Mouse (Mus musculus): ENCODE data around the gene Lpar6. TPM values are rescaled to one million over a fixed set of nuclear protein-coding genes. Genes with fewer than 3 reads are reported as not detected.

Gene Lpar6
- total RNA-seq, 2 experiments from 2014 or later, result 1.5 to 1.6 TPM

DNA sequence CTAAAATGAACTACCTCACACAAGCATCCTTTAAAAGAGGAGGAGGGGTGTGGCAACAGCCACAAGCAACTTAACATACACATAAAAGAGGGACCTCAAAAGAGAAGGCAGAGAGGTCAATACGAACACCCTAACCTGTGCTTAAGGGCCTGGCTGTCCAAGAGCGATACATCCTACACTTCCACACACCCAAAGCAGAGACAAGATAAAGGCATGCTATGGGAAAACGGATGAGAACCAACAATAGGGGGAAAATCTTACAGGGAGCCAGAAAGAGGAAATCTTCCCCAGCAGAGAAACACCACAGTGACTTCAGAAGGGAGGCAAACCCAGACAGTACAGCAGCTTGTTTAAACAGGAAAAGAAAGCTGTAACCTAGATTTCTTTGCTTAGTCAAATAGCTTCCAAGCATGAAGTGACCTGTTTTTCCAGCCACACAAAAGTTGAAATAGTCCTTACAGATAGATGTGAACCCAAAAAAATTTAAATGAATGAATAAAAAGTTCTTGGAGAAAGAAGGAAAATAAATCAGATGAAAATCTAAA, 17.8 kb downstream of the Lpar6 start:
- no peak for DNase-seq

DNA sequence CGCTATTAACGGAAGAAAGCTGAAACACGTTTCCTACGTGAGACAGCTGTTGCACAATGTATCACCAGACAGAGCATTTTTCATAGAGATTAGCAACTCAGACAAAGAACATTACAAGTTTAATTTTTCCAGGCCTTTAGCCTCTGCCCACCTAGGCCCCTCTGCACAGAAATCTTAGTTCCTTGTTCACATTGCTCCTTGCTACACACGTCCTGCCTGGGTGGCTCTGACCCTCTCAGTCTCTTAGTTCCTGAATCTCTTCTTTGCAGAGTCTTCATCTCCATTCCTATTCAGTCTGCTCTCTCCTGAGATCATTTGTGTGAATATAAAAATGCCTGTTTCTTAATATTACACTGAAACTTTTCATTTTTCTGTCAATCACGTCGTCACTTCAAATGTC, 19.7 kb downstream of the Lpar6 start:
- no peak for DNase-seq

DNA sequence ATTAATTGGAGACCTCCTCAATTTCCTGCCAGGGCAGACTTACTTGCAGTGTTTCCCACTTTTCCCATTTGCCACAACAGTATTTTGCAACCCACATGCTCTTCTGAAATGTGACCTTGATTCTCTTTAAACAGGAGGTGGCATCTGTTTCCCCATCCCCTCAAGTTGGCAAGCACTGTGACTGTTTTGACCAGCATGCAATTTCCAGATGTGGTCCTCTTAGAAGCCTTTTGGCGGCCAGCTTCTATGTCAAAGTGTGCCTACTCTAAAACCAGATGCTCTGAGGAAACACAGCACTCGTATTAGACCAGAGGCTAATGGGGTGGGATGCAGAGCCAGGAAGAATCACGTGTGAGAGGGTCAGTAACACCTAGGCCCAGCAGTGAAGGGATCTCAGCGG, 20.5 kb downstream of the Lpar6 start:
- DNase-seq, result no peak

DNA sequence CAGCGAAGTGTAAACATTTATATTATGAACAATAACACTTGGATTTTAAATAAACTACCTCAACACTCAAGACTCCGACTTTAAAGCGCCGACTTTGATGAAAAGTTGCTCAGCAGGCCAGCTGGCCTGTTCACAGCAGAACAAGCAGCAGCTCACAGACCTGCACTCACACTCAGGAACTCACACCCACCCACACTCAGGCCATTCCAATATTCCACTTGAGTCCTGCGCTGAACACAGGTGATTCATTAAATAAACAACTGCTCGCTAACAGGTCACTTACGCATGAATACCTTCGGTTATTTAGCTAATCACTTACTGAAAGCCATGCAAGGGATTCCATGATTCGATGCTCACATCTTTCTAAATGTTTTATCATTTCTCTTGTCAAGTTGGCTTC, 24.5 kb downstream of the Lpar6 start:
- DNase-seq, result no peak

DNA sequence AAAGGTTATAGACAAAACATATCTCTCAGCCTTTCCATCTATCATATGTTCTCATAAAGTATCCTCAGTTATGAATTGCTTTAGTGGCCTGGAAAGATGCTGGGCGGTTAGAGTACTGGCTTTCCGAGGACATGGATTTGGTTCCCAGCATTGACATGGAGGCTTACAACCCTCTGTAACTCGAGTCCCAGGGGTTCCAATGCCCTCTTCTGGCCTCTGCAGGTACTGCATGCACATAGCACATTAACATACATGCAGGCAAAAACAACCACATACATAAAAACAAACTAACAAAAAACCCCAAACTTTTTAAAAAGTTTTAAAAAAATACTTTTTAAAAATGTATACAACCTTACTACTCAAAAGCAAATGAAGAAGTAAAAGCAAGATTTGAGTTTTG, 28.5 kb downstream of the Lpar6 start:
- DNase-seq, result no peak

DNA sequence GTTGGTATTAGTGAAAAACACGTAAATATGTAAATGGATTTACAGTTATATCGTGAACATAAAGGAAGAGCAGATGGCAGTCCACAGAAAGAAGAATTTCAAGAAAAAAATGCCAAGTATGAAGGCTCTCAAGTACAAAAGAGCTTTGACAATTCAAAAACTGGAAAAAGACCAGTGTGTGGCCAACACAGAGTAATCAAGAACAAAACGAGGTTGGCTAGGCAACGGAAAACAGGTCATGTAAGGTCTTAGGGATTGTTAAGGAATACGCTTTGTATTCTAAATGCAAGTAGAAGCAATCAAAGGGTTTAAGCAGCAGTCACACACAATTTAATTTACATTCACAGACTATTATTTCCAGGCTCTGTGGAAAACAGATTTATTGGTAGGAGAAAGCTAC, 34.1 kb downstream of the Lpar6 start:
- no peak for DNase-seq

DNA sequence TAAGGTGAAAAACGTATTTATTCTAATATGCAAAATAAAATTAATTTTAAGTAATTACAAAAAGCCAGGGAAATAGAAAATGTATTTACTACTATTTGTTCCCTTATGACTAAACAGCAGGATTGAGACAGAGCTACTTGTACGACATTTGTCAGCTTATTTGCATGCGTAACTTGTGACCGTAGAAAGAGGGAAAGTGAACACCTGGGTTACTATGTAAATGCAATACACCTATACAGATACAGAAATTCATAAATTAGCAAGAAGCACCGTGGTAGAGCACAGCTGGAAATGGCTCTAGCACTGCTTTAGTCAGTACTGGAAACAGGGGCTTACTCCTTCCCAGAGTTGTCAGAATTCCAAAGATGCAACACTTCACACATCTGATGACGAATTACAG, 41.4 kb downstream of the Lpar6 start:
- DNase-seq, result no peak

DNA sequence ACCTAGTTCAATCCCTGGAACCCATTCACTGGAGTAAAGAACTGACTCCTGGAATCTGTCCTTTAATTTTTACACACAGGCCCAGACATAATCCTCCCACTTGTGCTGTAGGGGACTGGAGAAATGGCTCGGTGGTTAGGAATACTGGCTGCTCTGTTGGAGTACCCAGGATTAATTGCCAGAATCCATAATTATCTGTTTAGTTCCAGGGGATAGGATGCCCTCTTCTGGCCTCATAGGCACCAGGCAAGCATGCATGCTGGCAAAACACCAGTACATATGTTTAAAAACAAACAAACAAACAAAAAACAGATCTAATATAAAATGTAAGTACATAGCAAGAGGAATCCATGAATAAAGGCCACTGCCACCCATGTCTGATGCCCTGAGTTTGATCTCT, 43.3 kb downstream of the Lpar6 start:
- DNase-seq, result no peak

DNA sequence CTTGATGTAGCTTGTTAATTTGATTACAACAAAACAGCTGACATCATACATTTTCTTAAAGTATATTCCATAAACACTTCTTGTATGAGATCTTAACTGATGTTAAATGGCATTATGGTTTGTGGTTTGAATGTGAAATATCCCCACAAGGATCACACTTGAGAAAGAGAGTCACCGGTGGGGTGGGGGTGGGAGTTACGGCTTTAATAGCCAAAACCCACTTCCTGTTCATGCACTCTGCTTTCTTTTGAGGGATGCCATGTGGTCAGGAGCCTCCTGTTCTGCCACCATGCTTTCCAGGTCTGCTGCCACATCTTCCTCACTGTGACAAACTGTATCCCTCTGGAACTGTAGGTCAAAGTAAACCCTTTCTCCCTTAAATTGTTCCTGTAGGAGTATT, 52.2 kb downstream of the Lpar6 start:
- DNase-seq, result no peak

DNA sequence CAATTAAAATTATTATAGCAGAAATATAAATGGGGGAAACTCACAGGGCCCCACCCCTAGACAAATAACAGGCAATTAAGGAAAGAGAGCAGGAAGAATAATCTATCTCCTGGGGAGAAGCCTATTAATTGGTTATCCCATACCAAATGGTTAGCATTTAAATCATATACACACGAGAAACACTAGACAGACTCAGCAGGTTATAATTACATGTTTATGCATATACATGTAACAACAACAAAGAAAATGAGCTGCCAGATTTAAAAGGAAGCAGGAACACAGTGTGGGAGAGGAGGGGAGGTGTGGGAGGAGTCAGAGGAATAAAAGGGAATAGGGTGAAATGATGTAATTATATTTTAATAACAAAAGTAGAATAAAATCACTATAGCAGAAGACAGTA, 54.7 kb downstream of the Lpar6 start:
- no peak for DNase-seq

Small RNAs within 50 kb of the gene (microRNA-seq; reads per million reads assigned to microRNA genes)
- gene Mir687 (ENCODE audit: borderline replicate concordance in 2 of 2), result 0 reads per million in 2 experiments

Other genes starting within 250 kb of the Lpar6 start
- not detected for gene Cysltr2, start 188.8 kb upstream of the Lpar6 start, total RNA-seq (2021)
- 10 to 100 TPM; 18.0 to 20.7 TPM for gene Rcbtb2, start 114.9 kb upstream of the Lpar6 start, total RNA-seq (2021)
- 10 to 100 TPM; 13.8 to 17.7 TPM for gene Rb1, start 87.9 kb downstream of the Lpar6 start, total RNA-seq (2021)
- 100 to 1,000 TPM; 244 to 301 TPM for gene Itm2b, start 147.4 kb downstream of the Lpar6 start, total RNA-seq (2021)